Mouse (Mus musculus) kidney, embryonic 16.5 days (tissue): ENCODE measurements around the gene BC055324. TPM values are rescaled to one million over a fixed set of nuclear protein-coding genes. Genes with fewer than 3 reads are reported as not detected.

Source experiments
- ATAC-seq: fragments of 200-750 bp; cut with Nextera tagmentation; 2 replicates; pipeline ENCODE4 v1.8.0; 2017; ENCODE audit warnings: moderate TSS enrichment; ENCODE audit not compliant: low FRiP score, low TSS enrichment
- H3K27ac ChIP-seq: fragments of 300-500 bp; sonication (generic); 2 replicates; pipeline ENCODE4 v1.5.1; 2014; ENCODE audit warnings: low read length
- H3K27me3 ChIP-seq: fragments of 300-500 bp; sonication (generic); 2 replicates; pipeline ENCODE4 v1.6.1; 2014; ENCODE audit warnings: low read length, control low read depth, mixed read lengths; ENCODE audit not compliant: insufficient read depth
- H3K36me3 ChIP-seq: fragments of 300-500 bp; sonication (generic); 2 replicates; pipeline ENCODE4 v1.6.1; 2014; ENCODE audit warnings: low read length, control low read depth, mixed read lengths; ENCODE audit not compliant: insufficient read depth
- H3K4me1 ChIP-seq: fragments of 300-500 bp; sonication (generic); 2 replicates; pipeline ENCODE4 v1.6.1; 2014; ENCODE audit warnings: low read length, control low read depth, mixed read lengths; ENCODE audit not compliant: insufficient read depth
- H3K4me2 ChIP-seq: fragments of 300-500 bp; sonication (generic); replicated peaks from 2 replicates; pipeline ENCODE4 v1.6.1; 2014; ENCODE audit warnings: low read depth, low read length
- H3K4me3 ChIP-seq: fragments of 300-500 bp; sonication (generic); 2 replicates; pipeline ENCODE4 v1.5.1; 2014; ENCODE audit warnings: mild to moderate bottlenecking, low read length
- H3K9ac ChIP-seq: fragments of 300-500 bp; sonication (generic); replicated peaks from 2 replicates; pipeline ENCODE4 v1.6.1; 2014; ENCODE audit warnings: low read length
- H3K9me3 ChIP-seq: fragments of 300-500 bp; sonication (generic); 2 replicates; pipeline ENCODE4 v1.6.1; 2016; ENCODE audit warnings: low read length, control low read depth
- WGBS: fragments of 180-500 bp; shearing (Covaris S2); extraction: QIAGEN DNeasy Blood & Tissue Kit; methylation state at CpG from one replicate; pipeline ENCODE4 v1.1.7; 2014; 5-methylcytosine and 5-hydroxymethylcytosine counted together
- polyA plus RNA-seq: library from polyadenylated mRNA; unstranded; fragments of >200 nt; fragmentation: Nextera tagmentation; extraction: Ambion mirVana; gene quantifications from 2 replicates; pipeline ENCODE4 v1.2.1, GENCODE M21; 2015

Gene BC055324
- polyA plus RNA-seq, 1 experiment from 2014 or later: 29.4 TPM

- no peak for ATAC-seq
- 45% methylated on average over 1 of the region's 1 CpGs for WGBS
- no peak overlapping the region for H3K4me2 ChIP-seq
- H3K27me3 ChIP-seq: no peaks in the 10 kb centered on the region
- no peaks in the 10 kb centered on the region for H3K9me3 ChIP-seq
- H3K4me1 ChIP-seq: no peaks in the 10 kb centered on the region
- H3K4me3 ChIP-seq: no peak overlapping the region
- H3K27ac ChIP-seq: no peak overlapping the region
- no peak overlapping the region for H3K9ac ChIP-seq
- no peaks in the 10 kb centered on the region for H3K36me3 ChIP-seq
Measured at GRCm38 (mm10) chr1:164014616-164015015, 20.0 kb upstream of the BC055324 start.

- no peaks in the 10 kb centered on the region for H3K4me1 ChIP-seq
- H3K27ac ChIP-seq: no peak overlapping the region
- ATAC-seq: no peak
- H3K9me3 ChIP-seq: no peaks in the 10 kb centered on the region
- no peak overlapping the region for H3K9ac ChIP-seq
- H3K4me2 ChIP-seq: no peak overlapping the region
- H3K4me3 ChIP-seq: no peak overlapping the region
- no peaks in the 10 kb centered on the region for H3K27me3 ChIP-seq
- 37% methylated on average over 2 of the region's 2 CpGs for WGBS
- H3K36me3 ChIP-seq: no peaks in the 10 kb centered on the region
Measured at GRCm38 (mm10) chr1:164009235-164009634, 14.6 kb upstream of the BC055324 start.

- no peaks in the 10 kb centered on the region for H3K4me1 ChIP-seq
Measured at GRCm38 (mm10) chr1:164004311-164004710, 9.7 kb upstream of the BC055324 start.

GRCm38 (mm10) chr1:164001831-164002452 is 7.3 kb upstream of the BC055324 start:
- no peaks in the 10 kb centered on the region for H3K27me3 ChIP-seq
- no peak overlapping the region for H3K4me2 ChIP-seq
- no peak overlapping the region for H3K9ac ChIP-seq
- H3K4me3 ChIP-seq: no peak overlapping the region
- 0 out of 2 replicates have a peak, but pooled peaks cover 3% of the 10 kb centered on the region for H3K36me3 ChIP-seq
- ATAC-seq: no peak
- no peaks in the 10 kb centered on the region for H3K9me3 ChIP-seq
- H3K4me1 ChIP-seq: no peaks in the 10 kb centered on the region
- no peak overlapping the region for H3K27ac ChIP-seq
- 75% methylated on average over 6 of the region's 6 CpGs for WGBS

More at GRCm38 (mm10) chr1:164004311-164004710, 9.7 kb upstream of the BC055324 start:
- Histone ChIP-seq H3K4me2 (no peak overlapping the region), H3K9me3 (no peaks in the 10 kb centered on the region), H3K9ac (no peak overlapping the region), H3K27me3 (no peaks in the 10 kb centered on the region), H3K27ac (no peak overlapping the region), H3K36me3 (no peaks in the 10 kb centered on the region), H3K4me3 (no peak overlapping the region)
- 80% methylated on average over 3 of the region's 3 CpGs for WGBS
- no peak for ATAC-seq

- no peaks in the 10 kb centered on the region for H3K9me3 ChIP-seq
- peak overlapping the region; percentile 87 for H3K4me3 ChIP-seq
- WGBS: 90% methylated on average over 1 of the region's 2 CpGs
- H3K4me1 ChIP-seq: peaks cover 13% of the 10 kb centered on the region; the same call in 1 of the 2 replicates
- H3K36me3 ChIP-seq: peaks cover 10% of the 10 kb centered on the region; the same call in 1 of the 2 replicates
- no peak for ATAC-seq
- peak overlapping the region; percentile 73 for H3K9ac ChIP-seq
- H3K27me3 ChIP-seq: no peaks in the 10 kb centered on the region
- no peak overlapping the region for H3K27ac ChIP-seq
- H3K4me2 ChIP-seq: peak overlapping the region; percentile 70
Measured at GRCm38 (mm10) chr1:163995609-163995913, 965 bp upstream of the BC055324 start.

- peak overlapping the region; percentile 73 for H3K9ac ChIP-seq
- peak overlapping the region; percentile 20; the same call in 1 of the 2 replicates for H3K27ac ChIP-seq
- H3K4me2 ChIP-seq: peak overlapping the region; percentile 78
- peak; percentile 40; the same call in 1 of the 2 replicates for ATAC-seq
- peaks cover 13% of the 10 kb centered on the region; the same call in 1 of the 2 replicates for H3K4me1 ChIP-seq
- peaks cover 10% of the 10 kb centered on the region; the same call in 1 of the 2 replicates for H3K36me3 ChIP-seq
- no peaks in the 10 kb centered on the region for H3K9me3 ChIP-seq
- H3K4me3 ChIP-seq: peak overlapping the region; percentile 87
- no peaks in the 10 kb centered on the region for H3K27me3 ChIP-seq
- WGBS: under 1% methylated on average over 38 of the region's 38 CpGs
Measured at GRCm38 (mm10) chr1:163994173-163994720, 349 bp downstream of the BC055324 start.

- WGBS: 58% methylated on average over 4 of the region's 4 CpGs
- peaks cover 7% of the 10 kb centered on the region; the same call in 1 of the 2 replicates for H3K36me3 ChIP-seq
- no peak overlapping the region for H3K4me3 ChIP-seq
- no peak overlapping the region for H3K27ac ChIP-seq
- H3K4me2 ChIP-seq: no peak overlapping the region
- no peak overlapping the region for H3K9ac ChIP-seq
- H3K9me3 ChIP-seq: no peaks in the 10 kb centered on the region
- ATAC-seq: no peak
- H3K4me1 ChIP-seq: peaks cover 13% of the 10 kb centered on the region; the same call in 1 of the 2 replicates
- no peaks in the 10 kb centered on the region for H3K27me3 ChIP-seq
Measured at GRCm38 (mm10) chr1:163992371-163992770, 2.2 kb downstream of the BC055324 start.

- Histone ChIP-seq H3K27me3 (no peaks in the 10 kb centered on the region), H3K9me3 (no peaks in the 10 kb centered on the region), H3K4me2 (no peak overlapping the region), H3K4me3 (no peak overlapping the region), H3K36me3 (peaks cover 22% of the 10 kb centered on the region; the same call in 1 of the 2 replicates), H3K4me1 (no peaks in the 10 kb centered on the region), H3K9ac (no peak overlapping the region), H3K27ac (no peak overlapping the region)
- WGBS: 63% methylated on average over 1 of the region's 1 CpGs
- no peak for ATAC-seq
Measured at GRCm38 (mm10) chr1:163976515-163976914, 18.1 kb downstream of the BC055324 start.

GRCm38 (mm10) chr1:163975088-163975487 is 19.5 kb downstream of the BC055324 start:
- H3K4me2 ChIP-seq: no peak overlapping the region
- H3K36me3 ChIP-seq: peaks cover 11% of the 10 kb centered on the region; the same call in 1 of the 2 replicates
- 93% methylated on average over 2 of the region's 2 CpGs for WGBS
- no peak overlapping the region for H3K4me3 ChIP-seq
- no peak overlapping the region for H3K9ac ChIP-seq
- ATAC-seq: no peak
- no peaks in the 10 kb centered on the region for H3K4me1 ChIP-seq
- H3K27me3 ChIP-seq: no peaks in the 10 kb centered on the region
- H3K9me3 ChIP-seq: no peaks in the 10 kb centered on the region
- no peak overlapping the region for H3K27ac ChIP-seq

GRCm38 (mm10) chr1:163974471-163974870 is 20.1 kb downstream of the BC055324 start:
- Histone ChIP-seq H3K27ac (no peak overlapping the region), H3K4me1 (no peaks in the 10 kb centered on the region), H3K9me3 (no peaks in the 10 kb centered on the region), H3K9ac (no peak overlapping the region), H3K4me2 (no peak overlapping the region), H3K4me3 (no peak overlapping the region), H3K36me3 (peaks cover 6% of the 10 kb centered on the region; the same call in 1 of the 2 replicates), H3K27me3 (no peaks in the 10 kb centered on the region)
- 65% methylated on average over 1 of the region's 1 CpGs for WGBS
- ATAC-seq: no peak
